Mouse (Mus musculus) small intestine, adult 2 months (tissue): ENCODE results near the gene Naa25.

ENCODE experiments used
- CTCF ChIP-seq: fragments of 200-500 bp; IDR thresholded peaks from 2 replicates; pipeline ENCODE4 v1.5.1; 2012; ENCODE audit warnings: low read depth, mild to moderate bottlenecking, control low read depth, inconsistent platforms, low read length, moderate library complexity, mixed read lengths; ENCODE audit not compliant: insufficient replicate concordance, insufficient read length; ENCODE audit errors: extremely low read depth
- POLR2A ChIP-seq: fragments of 200-500 bp; IDR thresholded peaks from 2 replicates; pipeline ENCODE4 v1.6.1; 2012; ENCODE audit warnings: low read depth, mild to moderate bottlenecking, control low read depth, inconsistent platforms, low read length, moderate library complexity

GRCm38 (mm10) chr5:121392667-121393380 lies 4.9 kb upstream of the Naa25 start:
- no peak for TF ChIP-seq POLR2A
- no peak for TF ChIP-seq CTCF
